Mouse (Mus musculus) ES-E14 (cell line): ENCODE data around the gene Myo1g. TPM values are rescaled to one million over a fixed set of nuclear protein-coding genes. Genes with fewer than 3 reads are reported as not detected.

Experiments
- DNase-seq: peaks from one replicate; pipeline ENCODE4 v3.0.0-alpha.2; 2013; ENCODE audit warnings: low read depth, low spot score
- H3K27ac ChIP-seq: 2 replicates; pipeline ENCODE4 v1.5.1; 2012; ENCODE audit warnings: low read depth, mild to moderate bottlenecking, low read length, moderate library complexity, mixed read lengths; ENCODE audit not compliant: poor library complexity, insufficient read depth, severe bottlenecking
- H3K36me3 ChIP-seq: 2 replicates; pipeline ENCODE4 v1.6.1; 2012; ENCODE audit warnings: mild to moderate bottlenecking, low read length, moderate library complexity, mixed read lengths; ENCODE audit not compliant: control insufficient read depth, poor library complexity, insufficient read depth, severe bottlenecking
- H3K4me1 ChIP-seq, 2 experiments: fragments of 150-350 bp in 1 of 2; sonication (generic) in 1 of 2; 2 replicates each; pipeline ENCODE4 v1.6.1; 2012; ENCODE audit warnings: low read length in 2 of 2, mild to moderate bottlenecking in 1 of 2, mixed read lengths in 1 of 2; ENCODE audit not compliant: control insufficient read depth in 2 of 2, insufficient read depth in 2 of 2, poor library complexity in 1 of 2
- H3K4me3 ChIP-seq, 2 experiments: fragments of 150-350 bp in 1 of 2; sonication (generic) in 1 of 2; 2 replicates each; pipeline ENCODE4 v1.5.1; 2012; ENCODE audit warnings: low read length in 2 of 2, low read depth in 1 of 2, mild to moderate bottlenecking in 1 of 2, mixed read lengths in 1 of 2; ENCODE audit not compliant: insufficient read depth in 1 of 2, poor library complexity in 1 of 2, severe bottlenecking in 1 of 2
- H3K9ac ChIP-seq: 2 replicates; pipeline ENCODE4 v1.6.1; 2012; ENCODE audit warnings: low read depth, mild to moderate bottlenecking, low read length, mixed read lengths; ENCODE audit not compliant: poor library complexity, insufficient read depth, severe bottlenecking
- H3K9me3 ChIP-seq: fragments of 150-350 bp; sonication (generic); 2 replicates; pipeline ENCODE4 v1.6.1; 2012; ENCODE audit warnings: low read depth, mild to moderate bottlenecking, low read length; ENCODE audit not compliant: control insufficient read depth, insufficient read depth
- CHD2 ChIP-seq: IDR thresholded peaks from 2 replicates; pipeline ENCODE4 v1.6.1; 2014; ENCODE audit warnings: mild to moderate bottlenecking, low read depth, low read length, inconsistent platforms
- HCFC1 ChIP-seq: IDR thresholded peaks from 2 replicates; pipeline ENCODE4 v1.6.1; 2012; ENCODE audit warnings: low read length, inconsistent platforms, borderline replicate concordance; ENCODE audit not compliant: insufficient read depth
- MAFK ChIP-seq: IDR thresholded peaks from 2 replicates; pipeline ENCODE4 v1.6.1; 2014; ENCODE audit warnings: mild to moderate bottlenecking, low read depth, low read length, inconsistent platforms; ENCODE audit not compliant: insufficient read depth
- ZC3H11A ChIP-seq: IDR thresholded peaks from 2 replicates; pipeline ENCODE4 v1.6.1; 2012; ENCODE audit warnings: low read depth, mild to moderate bottlenecking, inconsistent platforms, low read length, borderline replicate concordance
- ZNF384 ChIP-seq: IDR thresholded peaks from 2 replicates; pipeline ENCODE4 v1.6.1; 2012; ENCODE audit warnings: low read depth, low read length, inconsistent platforms
- in situ Hi-C, 2 experiments: fragments of 600-800 bp; cut with MboI; formaldehyde crosslinking; loops; one replicate each; pipeline ENCODE4 v1.15.1; 2025; ENCODE audit warnings: low sequenced_read_pairs in 2 of 2, inconsistent platforms in 1 of 2; ENCODE audit not compliant: unreplicated experiment in 2 of 2
- total RNA-seq: library from RNA; depleted of rRNA; stranded (reverse); fragments of 300-350 nt; gene quantifications from 2 replicates; pipeline ENCODE4 v1.2.3, GENCODE M21; 2012

Gene Myo1g
- total RNA-seq, 1 experiment = 11.6 TPM

GRCm38 (mm10) chr11:6502506-6502905 is 18.3 kb downstream of the Myo1g start:
- in situ Hi-C loops = no loop called here
- TF ChIP-seq ZNF384 (no peak), ZC3H11A (no peak), HCFC1 (no peak), CHD2 (no peak), MAFK (no peak)
- Histone ChIP-seq H3K4me1 (peaks cover 0 to 1% of the 10 kb centered on the region in 2 experiments; a peak in 1 of 4 replicates), H3K27ac (no peak overlapping the region), H3K9me3 (no peaks in the 10 kb centered on the region), H3K9ac (no peak overlapping the region), H3K4me3 (no peak overlapping the region), H3K36me3 (no peaks in the 10 kb centered on the region)
- no peak for DNase-seq

GRCm38 (mm10) chr11:6497311-6497948 is 23.3 kb downstream of the Myo1g start:
- no peak overlapping the region for H3K9ac ChIP-seq
- TF ChIP-seq ZNF384 (no peak), ZC3H11A (no peak), CHD2 (no peak), HCFC1 (no peak), MAFK (no peak)
- no peaks in the 10 kb centered on the region for H3K9me3 ChIP-seq
- no peak overlapping the region for H3K4me3 ChIP-seq
- DNase-seq = no peak
- H3K27ac ChIP-seq = no peak overlapping the region
- H3K36me3 ChIP-seq = no peaks in the 10 kb centered on the region
- in situ Hi-C loops = no loop called here
- H3K4me1 ChIP-seq = peaks cover 3 to 6% of the 10 kb centered on the region in 2 experiments; a peak in 3 of 4 replicates

- no peaks in the 10 kb centered on the region for H3K36me3 ChIP-seq
- no peak overlapping the region for H3K4me3 ChIP-seq
- in situ Hi-C loops = no loop called here
- no peak overlapping the region for H3K9ac ChIP-seq
- DNase-seq = no peak
- H3K27ac ChIP-seq = peak overlapping the region; percentile 30; the same call in 1 of the 2 replicates
- H3K9me3 ChIP-seq = no peaks in the 10 kb centered on the region
- H3K4me1 ChIP-seq = peaks cover 5 to 30% of the 10 kb centered on the region in 2 experiments
- TF ChIP-seq ZC3H11A (no peak), ZNF384 (no peak), MAFK (no peak), CHD2 (no peak), HCFC1 (no peak)
These were observed 30.9 kb downstream of the Myo1g start for GRCm38 (mm10) chr11:6489691-6490503.

DNA sequence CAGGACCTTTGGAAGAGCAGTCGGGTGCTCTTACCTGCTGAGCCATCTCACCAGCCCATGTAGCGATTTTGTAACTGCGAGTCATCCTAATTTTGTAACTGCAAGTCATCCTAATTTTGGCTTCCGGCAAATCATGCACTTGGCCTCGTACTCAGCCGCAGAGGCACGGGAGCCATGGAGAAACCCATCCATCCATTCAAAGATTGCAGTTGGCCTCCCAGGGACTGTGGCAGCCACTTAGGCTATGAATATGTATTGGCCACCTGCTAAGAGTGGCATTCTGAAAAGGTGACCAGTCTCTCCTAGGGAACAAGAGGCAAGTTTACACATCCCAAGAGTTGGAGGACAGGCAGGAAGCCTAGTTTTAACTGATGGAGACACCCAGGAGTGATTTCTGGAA is 31.5 kb downstream of the Myo1g start:
- H3K4me3 ChIP-seq = no peak overlapping the region
- no peaks in the 10 kb centered on the region for H3K9me3 ChIP-seq
- in situ Hi-C loops = no loop called here
- no peak for TF ChIP-seq ZC3H11A
- TF ChIP-seq CHD2 = no peak
- TF ChIP-seq ZNF384 = no peak
- no peak for TF ChIP-seq MAFK
- no peak for TF ChIP-seq HCFC1
- H3K4me1 ChIP-seq = peaks cover 5 to 34% of the 10 kb centered on the region in 2 experiments
- no peaks in the 10 kb centered on the region for H3K36me3 ChIP-seq
- DNase-seq = no peak
- H3K27ac ChIP-seq = peak overlapping the region; percentile 30; the same call in 1 of the 2 replicates
- no peak overlapping the region for H3K9ac ChIP-seq
